Mouse (Mus musculus) forebrain, embryonic 15.5 days (tissue): Measurements from ENCODE around the gene Dgat2l6. TPM values are rescaled to one million over a fixed set of nuclear protein-coding genes. Genes with fewer than 3 reads are reported as not detected.

Experiments
- ATAC-seq: fragments of 200-750 bp; cut with Nextera tagmentation; replicated peaks from 2 replicates; pipeline ENCODE4 v1.8.0; 2017; ENCODE audit warnings: mild to moderate bottlenecking, moderate TSS enrichment, moderate library complexity
- H3K27ac ChIP-seq: fragments of 300-500 bp; sonication (generic); replicated peaks from 2 replicates; pipeline ENCODE4 v1.5.1; 2015; ENCODE audit warnings: mild to moderate bottlenecking, inconsistent platforms
- H3K27me3 ChIP-seq: fragments of 300-500 bp; sonication (generic); 2 replicates; pipeline ENCODE4 v1.6.1; 2015; ENCODE audit warnings: inconsistent platforms
- H3K36me3 ChIP-seq: fragments of 300-500 bp; sonication (generic); 2 replicates; pipeline ENCODE4 v1.6.1; 2015; ENCODE audit warnings: mild to moderate bottlenecking, inconsistent platforms
- H3K4me1 ChIP-seq: fragments of 300-500 bp; sonication (generic); 2 replicates; pipeline ENCODE4 v1.6.1; 2015; ENCODE audit warnings: inconsistent platforms
- H3K4me2 ChIP-seq: fragments of 300-500 bp; sonication (generic); replicated peaks from 2 replicates; pipeline ENCODE4 v1.6.1; 2015; ENCODE audit warnings: mild to moderate bottlenecking, inconsistent platforms
- H3K4me3 ChIP-seq: fragments of 300-500 bp; sonication (generic); 2 replicates; pipeline ENCODE4 v1.5.1; 2015; ENCODE audit warnings: mild to moderate bottlenecking, inconsistent platforms
- H3K9ac ChIP-seq: fragments of 300-500 bp; sonication (generic); replicated peaks from 2 replicates; pipeline ENCODE4 v1.6.1; 2015; ENCODE audit warnings: mild to moderate bottlenecking, inconsistent platforms
- H3K9me3 ChIP-seq: fragments of 300-500 bp; sonication (generic); 2 replicates; pipeline ENCODE4 v1.6.1; 2016; ENCODE audit warnings: inconsistent platforms
- WGBS: fragments of 180-500 bp; shearing (Covaris S2); methylation state at CpG from one replicate; pipeline ENCODE4 v1.1.7; 2015; ENCODE audit warnings: mixed read lengths; 5-methylcytosine and 5-hydroxymethylcytosine counted together
- polyA plus RNA-seq: library from polyadenylated mRNA; unstranded; fragments of >200 nt; fragmentation: Nextera tagmentation; extraction: Ambion mirVana; gene quantifications from 2 replicates; pipeline ENCODE4 v1.2.1, GENCODE M21; 2015

Dgat2l6 gene
- polyA plus RNA-seq, 1 experiment from 2014 or later, result not detected

DNA sequence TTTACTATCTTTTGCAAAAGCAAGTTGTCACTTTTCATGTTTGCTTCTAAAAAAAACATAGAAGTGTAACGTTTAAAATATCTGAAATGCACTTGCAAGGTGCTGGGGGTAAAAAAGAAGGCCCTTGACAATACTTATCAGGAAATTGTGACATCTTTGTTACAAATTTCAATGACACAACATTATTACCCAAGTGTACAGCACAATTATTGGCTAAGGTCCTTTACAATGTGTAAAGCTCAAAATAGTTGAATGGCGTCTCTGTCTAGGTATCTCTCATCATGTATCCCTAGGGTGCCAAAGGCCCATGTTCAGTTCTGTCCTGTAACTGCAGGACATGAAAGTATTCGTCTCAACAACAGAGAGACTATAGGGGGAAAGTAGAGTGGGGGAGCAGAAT, 31.4 kb downstream of the Dgat2l6 start:
- Histone ChIP-seq H3K4me1 (no peaks in the 10 kb centered on the region), H3K9me3 (no peaks in the 10 kb centered on the region), H3K36me3 (no peaks in the 10 kb centered on the region), H3K4me3 (no peak overlapping the region), H3K9ac (no peak overlapping the region), H3K27ac (no peak overlapping the region), H3K4me2 (no peak overlapping the region), H3K27me3 (no peaks in the 10 kb centered on the region)
- 86% methylated on average over 3 of the region's 3 CpGs for WGBS
- no peak for ATAC-seq

DNA sequence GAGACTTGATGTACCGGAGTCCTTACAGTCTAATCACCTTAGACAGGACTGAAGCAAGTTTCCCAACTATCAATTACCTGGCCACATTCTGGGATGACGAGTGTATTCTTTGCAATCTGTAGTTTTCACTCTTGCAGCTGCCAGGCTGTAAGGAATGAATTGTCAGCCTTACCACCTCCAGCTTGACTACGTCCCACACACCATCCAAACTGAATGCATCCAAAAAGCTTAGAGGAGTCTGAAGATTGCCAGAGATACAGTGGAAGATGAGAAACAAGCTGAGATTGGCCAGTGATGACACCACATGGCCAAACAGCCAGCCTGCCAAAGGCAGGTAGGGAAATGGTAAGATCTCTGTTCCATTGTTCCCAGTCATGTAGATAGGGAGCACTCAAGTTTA, 41.1 kb downstream of the Dgat2l6 start:
- Histone ChIP-seq H3K27ac (no peak overlapping the region), H3K4me1 (no peaks in the 10 kb centered on the region), H3K4me2 (no peak overlapping the region), H3K4me3 (no peak overlapping the region), H3K27me3 (no peaks in the 10 kb centered on the region), H3K36me3 (no peaks in the 10 kb centered on the region), H3K9me3 (no peaks in the 10 kb centered on the region), H3K9ac (no peak overlapping the region)
- no peak for ATAC-seq
- 86% methylated on average over 3 of the region's 3 CpGs for WGBS

DNA sequence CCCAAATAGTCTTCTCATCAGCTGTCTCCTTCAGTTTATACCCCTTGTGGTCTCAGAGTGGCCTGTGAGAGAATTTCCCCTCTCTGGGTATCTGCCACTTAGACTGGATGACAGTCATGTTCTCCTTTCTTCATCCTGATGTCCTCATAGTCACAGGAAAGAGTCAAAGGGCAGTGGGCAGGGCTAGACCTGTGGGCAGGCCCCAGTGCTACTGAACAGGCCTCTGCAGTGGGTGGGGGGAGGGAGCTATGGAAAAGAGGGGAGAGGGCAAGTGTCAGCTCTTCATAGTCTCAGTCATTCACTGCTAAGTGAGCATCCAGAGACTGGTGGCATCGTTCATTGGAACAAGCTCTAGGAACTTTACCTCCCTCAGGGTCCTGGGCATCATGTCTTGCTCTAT, 47.3 kb downstream of the Dgat2l6 start, which contains the start of gene Awat1:
Gene Awat1, plus strand, starts transcription at position 301 of the 400 bp plus-strand sequence.
- H3K9me3 ChIP-seq, result no peaks in the 10 kb centered on the region
- H3K9ac ChIP-seq, result no peak within 1 kb of the TSS
- no peaks in the 10 kb centered on the region for H3K36me3 ChIP-seq
- H3K27ac ChIP-seq, result no peak within 1 kb of the TSS
- H3K4me2 ChIP-seq, result no peak within 1 kb of the TSS
- WGBS, result 74% methylated on average over 1 of the region's 1 CpGs
- H3K27me3 ChIP-seq, result no peaks in the 10 kb centered on the region
- H3K4me3 ChIP-seq, result no peak within 1 kb of the TSS
- H3K4me1 ChIP-seq, result no peaks in the 10 kb centered on the region
- ATAC-seq, result no peak

DNA sequence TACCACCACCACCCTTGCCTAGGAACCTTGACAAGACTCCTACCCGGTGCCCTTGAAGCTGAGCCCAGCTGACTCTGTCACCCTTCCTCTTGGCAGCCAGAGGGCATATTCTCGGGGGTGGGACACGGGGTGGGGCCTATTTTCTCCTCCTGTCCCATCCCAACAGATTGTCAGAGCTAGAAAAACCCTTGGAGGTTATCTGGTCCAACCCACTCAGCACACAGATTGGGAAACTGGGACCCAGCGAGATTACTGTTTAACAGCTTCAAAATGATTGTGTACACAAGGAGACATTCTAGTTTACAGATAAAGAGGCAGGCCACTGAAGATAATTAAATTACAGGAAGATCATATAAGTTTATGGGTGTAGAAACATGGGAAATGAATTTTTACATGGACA, 70.2 kb downstream of the Dgat2l6 start, which contains the start of gene P2ry4:
Gene P2ry4, minus strand, starts transcription at position 79 of the 400 bp plus-strand sequence.
- Histone ChIP-seq H3K36me3 (no peaks in the 10 kb centered on the region), H3K9ac (no peak within 1 kb of the TSS), H3K9me3 (no peaks in the 10 kb centered on the region), H3K4me3 (no peak within 1 kb of the TSS), H3K4me2 (no peak within 1 kb of the TSS), H3K27ac (no peak within 1 kb of the TSS), H3K4me1 (no peaks in the 10 kb centered on the region), H3K27me3 (no peaks in the 10 kb centered on the region)
- WGBS, result 60% methylated on average over 4 of the region's 4 CpGs
- no peak for ATAC-seq

Other genes with a start within 250 kb of the Dgat2l6 start
- gene Otud6a, start 95.8 kb upstream of the Dgat2l6 start, polyA plus RNA-seq, result not detected in 2 replicates
- gene Awat2, start 82.1 kb upstream of the Dgat2l6 start, polyA plus RNA-seq, result 0.19 and 0.26 TPM in 2 replicates
- 26.9 and 27.0 TPM in 2 replicates for gene Igbp1, start 30.5 kb upstream of the Dgat2l6 start, polyA plus RNA-seq
- not detected in 2 replicates for gene Awat1, start 47.4 kb downstream of the Dgat2l6 start, polyA plus RNA-seq
- gene P2ry4, start 70.0 kb downstream of the Dgat2l6 start, polyA plus RNA-seq, result not detected in 2 replicates
- gene Arr3, start 80.7 kb downstream of the Dgat2l6 start, polyA plus RNA-seq, result 0.27 TPM in 1 of 2 replicates, not detected in the other
- 15.0 and 17.3 TPM in 2 replicates for gene Kif4, start 100.9 kb downstream of the Dgat2l6 start, polyA plus RNA-seq
- 112 and 113 TPM in 2 replicates for gene Pdzd11, start 101.7 kb downstream of the Dgat2l6 start, polyA plus RNA-seq
- 10.2 and 13.8 TPM in 2 replicates for gene Gdpd2, start 205.0 kb downstream of the Dgat2l6 start, polyA plus RNA-seq
- 7.3 and 10.0 TPM in 2 replicates for gene Dlg3, start 242.9 kb downstream of the Dgat2l6 start, polyA plus RNA-seq